Mouse (Mus musculus) lung, postnatal 0 days (tissue): ENCODE data around the gene Diaph3.

ENCODE experiments used
- CTCF ChIP-seq: IDR thresholded peaks from 2 replicates; pipeline ENCODE4 v1.5.1; 2016; ENCODE audit warnings: antibody characterized with exemption, mild to moderate bottlenecking
- EP300 ChIP-seq: IDR thresholded peaks from 2 replicates; pipeline ENCODE4 v1.6.1; 2016; ENCODE audit warnings: antibody characterized with exemption, mild to moderate bottlenecking, control low read depth

GRCm38 (mm10) chr14:87088456-87088855 is 52.6 kb downstream of the Diaph3 start:
- TF ChIP-seq CTCF (no peak), EP300 (no peak)
